Mouse (Mus musculus): ENCODE results near the gene Olfr76.
"Not testable (repeated sequence)": the region's sequence is repeated elsewhere in the genome, so short reads cannot be mapped to it uniquely, and the experiment has no call there.

Olfr76 gene

GRCm38 (mm10) chr19:12123103-12123502 is at the start of gene Olfr76:
TSS of gene Olfr76 (minus strand) at chr19:12123203.
- no peak for DNase-seq (ENCODE audit: low read depth in 2 of 2, low spot score in 2 of 2)

GRCm38 (mm10) chr19:12170062-12170599 is 47.1 kb upstream of the Olfr76 start, which contains the start of gene Olfr1555-ps1:
TSS of gene Olfr1555-ps1 (minus strand) at chr19:12170112.
- not testable (repeated sequence) for DNase-seq (ENCODE audit: low read depth in 2 of 2, low spot score in 2 of 2)

- DNase-seq (ENCODE audit: low read depth in 2 of 2, low spot score in 2 of 2): no peak
Observed at GRCm38 (mm10) chr19:12145452-12145851, 22.4 kb upstream of the Olfr76 start.

- no peak for DNase-seq (ENCODE audit: low read depth in 2 of 2, low spot score in 2 of 2)
Observed at GRCm38 (mm10) chr19:12143356-12143755, 20.4 kb upstream of the Olfr76 start.

- DNase-seq (ENCODE audit: low read depth in 2 of 2, low spot score in 2 of 2): no peak
Observed at GRCm38 (mm10) chr19:12134289-12134688, 11.3 kb upstream of the Olfr76 start.

GRCm38 (mm10) chr19:12116464-12116863 is 6.5 kb downstream of the Olfr76 start:
- no peak for DNase-seq (ENCODE audit: low read depth in 2 of 2, low spot score in 2 of 2)

GRCm38 (mm10) chr19:12115797-12116196 is 7.2 kb downstream of the Olfr76 start, which contains the start of gene Olfr1428:
TSS of gene Olfr1428 (minus strand) at chr19:12115897.
- no peak for DNase-seq (ENCODE audit: low read depth in 2 of 2, low spot score in 2 of 2)

- DNase-seq (ENCODE audit: low read depth in 2 of 2, low spot score in 2 of 2): no peak
Observed at GRCm38 (mm10) chr19:12113807-12114206, 9.2 kb downstream of the Olfr76 start.

- no peak for DNase-seq (ENCODE audit: low read depth in 2 of 2, low spot score in 2 of 2)
Observed at GRCm38 (mm10) chr19:12104541-12104940, 18.5 kb downstream of the Olfr76 start.

- DNase-seq (ENCODE audit: low read depth in 2 of 2, low spot score in 2 of 2): no peak
Observed at GRCm38 (mm10) chr19:12103234-12103633, 19.8 kb downstream of the Olfr76 start, which contains the start of gene Olfr1427. TSS of gene Olfr1427 (minus strand) at chr19:12103334.

GRCm38 (mm10) chr19:12091913-12092312 is 31.1 kb downstream of the Olfr76 start, which contains the start of gene Olfr1426:
TSS of gene Olfr1426 (minus strand) at chr19:12092013.
- no peak for DNase-seq (ENCODE audit: low read depth in 2 of 2, low spot score in 2 of 2)

GRCm38 (mm10) chr19:12077631-12078030 is 45.4 kb downstream of the Olfr76 start, which contains the start of gene Olfr1425:
TSS of gene Olfr1425 (minus strand) at chr19:12077731.
- not testable (repeated sequence) for DNase-seq (ENCODE audit: low read depth in 2 of 2, low spot score in 2 of 2)

- DNase-seq (ENCODE audit: low read depth in 2 of 2, low spot score in 2 of 2): not testable (repeated sequence)
Observed at GRCm38 (mm10) chr19:12069546-12069945, 53.5 kb downstream of the Olfr76 start.

Measured in CD8-positive naive resting alpha-beta T cell, adult 2 months (primary cell).